Mouse (Mus musculus) lung, embryonic 15.5 days (tissue): ENCODE results near the gene Sidt2. TPM values are rescaled to one million over a fixed set of nuclear protein-coding genes. Genes with fewer than 3 reads are reported as not detected.
A peak's percentile ranks its signal among the peaks of the same experiment; 100 is the strongest.

Experiments
- ATAC-seq: fragments of 200-750 bp; cut with Nextera tagmentation; 2 replicates; pipeline ENCODE4 v1.8.0; 2017; ENCODE audit warnings: moderate number of reproducible peaks, borderline replicate concordance; ENCODE audit not compliant: low FRiP score, low TSS enrichment; ENCODE audit errors: extremely low read depth
- H3K27ac ChIP-seq: fragments of 300-500 bp; sonication (generic); 2 replicates; pipeline ENCODE4 v1.5.1; 2015; ENCODE audit warnings: moderate library complexity, mild to moderate bottlenecking, inconsistent platforms
- H3K27me3 ChIP-seq: fragments of 300-500 bp; sonication (generic); 2 replicates; pipeline ENCODE4 v1.6.1; 2015; ENCODE audit warnings: inconsistent platforms
- H3K36me3 ChIP-seq: fragments of 300-500 bp; sonication (generic); 2 replicates; pipeline ENCODE4 v1.6.1; 2015; ENCODE audit warnings: inconsistent platforms
- H3K4me1 ChIP-seq: fragments of 300-500 bp; sonication (generic); 2 replicates; pipeline ENCODE4 v1.6.1; 2015; ENCODE audit warnings: inconsistent platforms
- H3K4me2 ChIP-seq: fragments of 300-500 bp; sonication (generic); 2 replicates; pipeline ENCODE4 v1.6.1; 2015; ENCODE audit warnings: inconsistent platforms, mild to moderate bottlenecking, moderate library complexity
- H3K4me3 ChIP-seq: fragments of 300-500 bp; sonication (generic); 2 replicates; pipeline ENCODE4 v1.5.1; 2015; ENCODE audit warnings: mild to moderate bottlenecking, inconsistent platforms
- H3K9ac ChIP-seq: fragments of 300-500 bp; sonication (generic); 2 replicates; pipeline ENCODE4 v1.6.1; 2015; ENCODE audit warnings: inconsistent platforms
- H3K9me3 ChIP-seq: fragments of 300-500 bp; sonication (generic); 2 replicates; pipeline ENCODE4 v1.6.1; 2016; ENCODE audit warnings: inconsistent platforms
- WGBS: fragments of 180-500 bp; shearing (Covaris S2); methylation state at CpG from one replicate; pipeline ENCODE4 v1.1.7; 2015; 5-methylcytosine and 5-hydroxymethylcytosine counted together
- polyA plus RNA-seq: library from polyadenylated mRNA; unstranded; fragments of >200 nt; fragmentation: Nextera tagmentation; extraction: Ambion mirVana; gene quantifications from 2 replicates; pipeline ENCODE4 v1.2.1, GENCODE M21; 2015

The Sidt2 gene
- polyA plus RNA-seq, 1 experiment from 2014 or later, result 36.9 TPM

- Histone ChIP-seq H3K27me3 (no peaks in the 10 kb centered on the region), H3K9ac (no peak overlapping the region), H3K36me3 (peaks cover 74% of the 10 kb centered on the region), H3K4me3 (no peak overlapping the region), H3K9me3 (no peaks in the 10 kb centered on the region), H3K27ac (no peak overlapping the region), H3K4me2 (no peak overlapping the region), H3K4me1 (no peaks in the 10 kb centered on the region)
- no peak for ATAC-seq
- 78% methylated on average over 13 of the region's 13 CpGs for WGBS
Observed at GRCm38 (mm10) chr9:45945721-45946120, 9.3 kb downstream of the Sidt2 start.

- H3K27me3 ChIP-seq, result no peaks in the 10 kb centered on the region
- H3K4me3 ChIP-seq, result no peak overlapping the region
- H3K36me3 ChIP-seq, result peaks cover 65% of the 10 kb centered on the region
- no peak for ATAC-seq
- no peak overlapping the region for H3K27ac ChIP-seq
- H3K9me3 ChIP-seq, result no peaks in the 10 kb centered on the region
- no peaks in the 10 kb centered on the region for H3K4me1 ChIP-seq
- no peak overlapping the region for H3K4me2 ChIP-seq
- WGBS, result 78% methylated on average over 13 of the region's 13 CpGs
- no peak overlapping the region for H3K9ac ChIP-seq
Observed at GRCm38 (mm10) chr9:45944506-45945400, 10.3 kb downstream of the Sidt2 start.

- Histone ChIP-seq H3K4me2 (no peak overlapping the region), H3K9ac (no peak overlapping the region), H3K4me3 (no peak overlapping the region), H3K4me1 (no peaks in the 10 kb centered on the region), H3K9me3 (no peaks in the 10 kb centered on the region), H3K36me3 (peaks cover 60% of the 10 kb centered on the region), H3K27me3 (no peaks in the 10 kb centered on the region), H3K27ac (no peak overlapping the region)
- ATAC-seq, result no peak; the same call in 1 of the 2 replicates
- WGBS, result 84% methylated on average over 8 of the region's 8 CpGs
Observed at GRCm38 (mm10) chr9:45943628-45944505, 11.2 kb downstream of the Sidt2 start.

DNA sequence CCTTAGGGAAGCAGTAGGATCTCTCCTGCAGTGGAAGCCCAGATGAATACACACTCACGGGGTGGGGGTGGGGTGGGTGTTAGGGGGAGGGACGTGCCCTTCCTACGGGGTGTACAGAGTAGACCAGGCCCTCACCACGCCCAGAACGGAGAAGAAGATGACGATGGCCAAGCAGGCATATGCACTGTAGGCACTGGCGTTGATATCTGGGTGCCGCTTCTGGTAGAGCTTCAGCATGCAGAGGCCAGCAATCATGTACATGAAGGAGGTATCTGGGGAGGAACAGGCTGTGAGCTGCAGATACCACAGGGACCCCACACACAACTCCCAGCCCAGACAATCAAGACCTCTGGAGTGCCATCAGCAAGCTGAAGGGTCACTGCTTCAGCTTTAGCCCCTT lies 12.1 kb downstream of the Sidt2 start:
- H3K4me3 ChIP-seq, result no peak overlapping the region
- H3K4me2 ChIP-seq, result no peak overlapping the region
- no peak for ATAC-seq
- H3K36me3 ChIP-seq, result peaks cover 58% of the 10 kb centered on the region
- no peak overlapping the region for H3K27ac ChIP-seq
- H3K4me1 ChIP-seq, result no peaks in the 10 kb centered on the region
- H3K9ac ChIP-seq, result no peak overlapping the region
- H3K9me3 ChIP-seq, result no peaks in the 10 kb centered on the region
- H3K27me3 ChIP-seq, result no peaks in the 10 kb centered on the region
- WGBS, result 82% methylated on average over 8 of the region's 8 CpGs

DNA sequence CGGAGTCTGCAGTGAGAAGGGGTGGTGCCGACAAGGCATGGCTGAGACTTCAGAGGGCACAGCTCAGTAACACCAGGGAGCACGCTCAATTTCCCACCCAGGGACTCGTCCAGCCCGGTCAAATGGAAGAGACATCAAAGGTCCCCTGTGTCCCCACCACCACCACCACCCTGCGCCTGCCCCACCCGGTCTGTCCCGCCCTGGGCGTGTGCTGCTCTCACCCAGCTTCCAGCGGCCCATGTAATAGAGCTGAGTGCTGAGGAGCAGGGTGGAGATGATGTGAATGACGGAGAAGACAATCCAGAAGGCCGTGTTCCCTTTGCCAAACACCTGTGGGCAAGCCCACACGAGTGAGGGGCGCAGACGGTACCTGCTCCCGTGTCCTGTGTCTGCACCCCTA lies 12.6 kb downstream of the Sidt2 start:
- 89% methylated on average over 16 of the region's 16 CpGs for WGBS
- Histone ChIP-seq H3K27ac (no peak overlapping the region), H3K9ac (no peak overlapping the region), H3K9me3 (no peaks in the 10 kb centered on the region), H3K27me3 (no peaks in the 10 kb centered on the region), H3K36me3 (peaks cover 53% of the 10 kb centered on the region), H3K4me3 (no peak overlapping the region), H3K4me1 (no peaks in the 10 kb centered on the region), H3K4me2 (no peak overlapping the region)
- ATAC-seq, result no peak

DNA sequence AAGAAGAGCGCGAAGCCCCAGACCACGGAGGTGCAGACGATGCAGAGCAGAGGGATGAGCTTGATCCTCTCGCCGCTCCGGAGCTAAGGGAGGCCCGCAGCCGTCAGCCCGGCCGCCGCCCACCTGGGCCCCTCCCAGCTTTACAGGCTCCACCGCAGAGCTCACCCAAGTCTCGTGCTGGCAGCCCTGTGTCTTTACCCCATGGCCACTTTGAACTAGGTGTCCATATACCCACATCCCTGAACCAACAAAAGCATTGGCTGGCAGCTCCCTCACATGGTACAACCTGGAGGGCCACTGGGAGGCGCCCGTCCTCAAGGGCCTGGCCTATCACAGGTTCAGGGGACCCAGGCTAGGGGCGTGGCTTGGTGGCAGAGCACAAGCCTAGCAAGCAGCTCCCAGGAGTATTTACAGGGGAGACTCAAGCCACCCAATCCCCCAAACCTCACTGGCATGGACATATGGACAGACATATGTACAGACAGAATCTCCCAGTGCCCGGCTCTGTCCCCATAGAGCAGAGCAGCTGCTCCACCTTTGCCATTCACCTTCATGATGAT lies 13.6 kb downstream of the Sidt2 start:
- Histone ChIP-seq H3K4me1 (peaks cover 5% of the 10 kb centered on the region; the same call in 1 of the 2 replicates), H3K4me2 (no peak overlapping the region), H3K9ac (no peak overlapping the region), H3K36me3 (peaks cover 48% of the 10 kb centered on the region), H3K9me3 (no peaks in the 10 kb centered on the region), H3K27me3 (no peaks in the 10 kb centered on the region), H3K27ac (no peak overlapping the region), H3K4me3 (no peak overlapping the region)
- no peak for ATAC-seq
- 59% methylated on average over 18 of the region's 18 CpGs for WGBS

DNA sequence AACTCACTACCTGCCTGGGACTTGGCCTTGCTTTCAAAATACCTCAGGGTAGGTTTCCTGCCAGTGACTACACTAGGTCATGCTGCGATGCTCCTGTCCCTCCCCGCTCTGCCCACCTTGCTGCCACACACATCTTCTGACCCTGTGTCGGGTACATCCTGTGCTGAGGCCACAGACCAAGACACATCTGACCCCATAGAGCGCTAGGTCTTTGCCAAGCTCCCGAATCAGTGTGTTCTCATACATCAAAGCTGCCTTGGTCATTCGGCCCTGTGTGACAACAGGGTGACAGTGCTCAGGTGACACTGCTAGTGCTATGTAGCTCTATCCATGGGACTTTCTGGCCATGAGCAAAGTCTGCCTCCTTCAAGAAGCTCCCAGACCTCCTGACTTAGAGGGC lies 15.3 kb downstream of the Sidt2 start:
- H3K36me3 ChIP-seq, result peaks cover 41% of the 10 kb centered on the region
- no peak overlapping the region for H3K4me3 ChIP-seq
- H3K9me3 ChIP-seq, result no peaks in the 10 kb centered on the region
- H3K4me1 ChIP-seq, result peaks cover 16% of the 10 kb centered on the region
- H3K4me2 ChIP-seq, result no peak overlapping the region
- no peak overlapping the region for H3K27ac ChIP-seq
- no peak overlapping the region for H3K9ac ChIP-seq
- no peak for ATAC-seq
- 79% methylated on average over 6 of the region's 6 CpGs for WGBS
- H3K27me3 ChIP-seq, result no peaks in the 10 kb centered on the region

DNA sequence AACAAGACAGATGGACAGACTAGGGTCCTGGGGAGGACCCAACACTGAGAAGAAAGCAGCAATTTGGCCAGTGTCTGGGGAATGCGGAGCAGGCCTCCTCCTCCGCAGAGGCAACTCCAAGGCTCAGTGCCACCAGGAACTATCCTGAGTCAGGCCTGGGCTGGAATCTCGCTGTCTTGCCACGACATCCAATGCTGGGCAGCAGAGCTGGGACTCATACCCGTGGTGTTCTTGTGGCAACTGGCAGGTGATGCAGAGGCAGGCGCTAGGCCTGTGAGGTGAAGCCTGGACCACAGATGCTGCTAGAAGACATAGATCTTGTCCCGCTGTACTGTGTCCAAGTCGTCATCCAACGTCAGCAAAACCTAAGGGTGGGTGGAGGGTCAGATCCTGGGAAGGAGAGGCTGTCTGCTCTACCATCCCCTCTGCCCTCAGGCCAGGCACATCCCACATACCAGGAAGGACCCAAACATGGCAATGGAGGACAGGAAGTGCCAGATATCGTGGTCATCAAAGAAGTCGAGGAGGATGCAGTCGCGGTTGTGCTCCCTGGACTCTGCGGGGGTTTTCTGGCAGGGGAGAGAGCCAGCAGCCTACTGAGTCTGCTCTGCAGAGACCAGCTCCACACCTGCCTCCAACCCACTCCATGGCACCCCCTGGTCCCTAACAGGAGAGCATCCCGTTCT lies 16.0 kb downstream of the Sidt2 start:
- ATAC-seq, result no peak
- WGBS, result 81% methylated on average over 15 of the region's 15 CpGs
- no peaks in the 10 kb centered on the region for H3K9me3 ChIP-seq
- no peak overlapping the region for H3K4me3 ChIP-seq
- H3K36me3 ChIP-seq, result peaks cover 35% of the 10 kb centered on the region
- no peak overlapping the region for H3K4me2 ChIP-seq
- H3K27ac ChIP-seq, result no peak overlapping the region
- H3K27me3 ChIP-seq, result no peaks in the 10 kb centered on the region
- H3K9ac ChIP-seq, result no peak overlapping the region
- peaks cover 16% of the 10 kb centered on the region for H3K4me1 ChIP-seq

DNA sequence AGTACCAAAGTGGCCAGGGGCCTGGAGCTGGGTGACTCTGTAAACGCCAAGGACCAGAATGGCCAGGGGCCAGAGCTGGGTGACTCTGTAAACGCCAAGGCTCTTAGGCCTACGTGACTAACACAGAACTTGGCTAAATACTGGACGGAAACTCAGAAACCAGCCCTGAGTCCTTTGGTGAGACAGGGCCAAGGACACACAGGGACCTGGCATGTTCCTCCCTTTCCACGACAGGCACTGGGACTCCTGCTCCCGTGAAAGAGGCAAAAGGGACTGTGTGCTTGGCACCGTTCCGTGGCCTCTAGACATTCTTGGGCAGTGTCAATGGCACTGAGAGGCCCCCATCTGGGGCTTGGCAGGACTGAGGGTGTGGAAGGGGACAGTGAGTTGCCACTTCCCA lies 17.0 kb downstream of the Sidt2 start:
- H3K27ac ChIP-seq, result no peak overlapping the region
- H3K36me3 ChIP-seq, result peaks cover 30% of the 10 kb centered on the region
- H3K4me3 ChIP-seq, result no peak overlapping the region
- H3K9me3 ChIP-seq, result no peaks in the 10 kb centered on the region
- H3K4me2 ChIP-seq, result no peak overlapping the region
- no peak for ATAC-seq
- no peaks in the 10 kb centered on the region for H3K27me3 ChIP-seq
- no peak overlapping the region for H3K9ac ChIP-seq
- 80% methylated on average over 8 of the region's 8 CpGs for WGBS
- peaks cover 16% of the 10 kb centered on the region for H3K4me1 ChIP-seq

GRCm38 (mm10) chr9:45936883-45937282 lies 18.2 kb downstream of the Sidt2 start:
- Histone ChIP-seq H3K9ac (no peak overlapping the region), H3K27ac (peak overlapping the region; percentile 66; the same call in 1 of the 2 replicates), H3K36me3 (peaks cover 18% of the 10 kb centered on the region), H3K4me2 (no peak overlapping the region), H3K4me1 (peaks cover 28% of the 10 kb centered on the region), H3K27me3 (no peaks in the 10 kb centered on the region), H3K9me3 (no peaks in the 10 kb centered on the region), H3K4me3 (no peak overlapping the region)
- 18% methylated on average over 3 of the region's 3 CpGs for WGBS
- ATAC-seq, result peak; percentile 45; the same call in 1 of the 2 replicates

GRCm38 (mm10) chr9:45935628-45936210 lies 19.3 kb downstream of the Sidt2 start, which contains the start of gene Tagln:
Gene Tagln (minus strand): TSS chr9:45936058.
- H3K4me3 ChIP-seq, result peak within 1 kb of the TSS; percentile 28
- peaks cover 14% of the 10 kb centered on the region; the same call in 1 of the 2 replicates for H3K36me3 ChIP-seq
- H3K9me3 ChIP-seq, result no peaks in the 10 kb centered on the region
- peak within 1 kb of the TSS; percentile 66 for H3K27ac ChIP-seq
- peak within 1 kb of the TSS; percentile 52 for H3K4me2 ChIP-seq
- H3K9ac ChIP-seq, result peak within 1 kb of the TSS; percentile 4; the same call in 1 of the 2 replicates
- H3K27me3 ChIP-seq, result no peaks in the 10 kb centered on the region
- peaks cover 28% of the 10 kb centered on the region for H3K4me1 ChIP-seq
- 6% methylated on average over 21 of the region's 21 CpGs for WGBS
- peak; percentile 81 for ATAC-seq
